Mouse (Mus musculus) small intestine, adult 2 months (tissue): ENCODE measurements around the gene Cul7.

ENCODE experiments used
- CTCF ChIP-seq: fragments of 200-500 bp; IDR thresholded peaks from 2 replicates; pipeline ENCODE4 v1.5.1; 2012; ENCODE audit warnings: low read depth, mild to moderate bottlenecking, control low read depth, inconsistent platforms, low read length, moderate library complexity, mixed read lengths; ENCODE audit not compliant: insufficient replicate concordance, insufficient read length; ENCODE audit errors: extremely low read depth
- POLR2A ChIP-seq: fragments of 200-500 bp; IDR thresholded peaks from 2 replicates; pipeline ENCODE4 v1.6.1; 2012; ENCODE audit warnings: low read depth, mild to moderate bottlenecking, control low read depth, inconsistent platforms, low read length, moderate library complexity

DNA sequence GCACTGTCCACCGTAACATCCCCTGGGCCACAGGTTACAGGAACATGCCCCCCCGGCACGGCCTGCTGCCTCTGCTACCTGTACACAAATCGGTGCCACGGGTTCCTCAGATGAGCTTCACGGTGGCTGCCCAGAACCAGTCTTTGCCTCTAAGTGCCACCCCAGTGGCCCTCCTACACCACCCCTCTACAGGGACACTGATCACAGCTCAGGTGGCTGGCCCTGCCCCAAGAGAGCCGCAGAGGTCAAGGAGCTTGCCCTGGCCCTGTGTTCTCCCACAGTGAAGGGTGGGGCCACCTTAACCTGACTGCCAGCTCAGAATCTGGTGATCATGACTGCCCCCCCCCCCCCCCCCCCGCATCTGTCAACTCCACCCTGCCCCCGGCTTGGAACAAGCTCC is 28.3 kb downstream of the Cul7 start, which contains the start of gene Mea1:
- TF ChIP-seq CTCF (no peak), POLR2A (no peak)
